Mouse (Mus musculus): ENCODE measurements around the gene Cd320.
A peak's percentile ranks its signal among the peaks of the same experiment; 100 is the strongest.
"Not testable (repeated sequence)": the region's sequence is repeated elsewhere in the genome, so short reads cannot be mapped to it uniquely, and the experiment has no call there.

Cd320 gene

DNA sequence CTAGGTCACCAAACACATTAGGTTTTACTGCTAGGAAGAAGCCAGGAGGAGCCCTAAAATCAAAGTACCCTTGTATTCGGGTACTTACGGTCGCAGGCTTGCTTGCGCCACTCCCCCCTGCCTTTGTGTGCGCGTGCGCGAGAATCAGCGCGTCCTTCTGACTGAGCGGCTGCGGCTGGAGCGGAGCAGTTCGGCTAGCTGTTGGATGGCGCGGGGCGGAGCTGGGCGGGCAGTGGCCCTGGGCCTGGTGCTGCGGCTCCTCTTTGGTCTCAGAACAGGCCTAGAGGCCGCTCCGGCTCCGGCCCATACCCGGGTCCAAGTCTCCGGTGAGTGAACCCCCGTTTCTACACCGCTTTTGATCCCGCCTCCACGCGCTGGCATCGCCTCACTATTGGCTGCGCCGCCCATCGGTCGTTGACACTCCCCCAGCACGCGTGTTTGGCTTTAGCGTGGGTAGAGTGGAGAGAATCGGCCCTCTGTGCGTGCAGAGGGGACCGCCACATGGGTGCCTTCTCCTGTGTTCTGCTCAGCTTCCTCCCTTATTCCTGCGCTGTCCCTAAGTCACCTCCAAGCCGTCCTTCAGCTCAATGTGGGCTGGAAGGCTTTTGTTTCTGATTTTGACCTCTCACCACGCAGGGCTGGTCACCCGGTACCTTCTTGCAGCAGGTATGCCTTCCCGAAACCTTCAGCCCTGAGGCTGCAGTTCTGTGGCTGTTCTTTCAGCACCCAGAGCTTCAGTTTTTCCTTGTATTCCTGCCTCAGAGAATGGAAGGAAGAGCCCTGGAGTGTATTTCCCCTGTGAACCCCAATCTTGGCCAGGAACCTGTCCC lies at the start of gene Cd320:
Gene Cd320, plus strand, starts transcription at position 126 of the 830 bp plus-strand sequence.
- peak; percentile 89 for DNase-seq (ENCODE audit: low spot score)

DNA sequence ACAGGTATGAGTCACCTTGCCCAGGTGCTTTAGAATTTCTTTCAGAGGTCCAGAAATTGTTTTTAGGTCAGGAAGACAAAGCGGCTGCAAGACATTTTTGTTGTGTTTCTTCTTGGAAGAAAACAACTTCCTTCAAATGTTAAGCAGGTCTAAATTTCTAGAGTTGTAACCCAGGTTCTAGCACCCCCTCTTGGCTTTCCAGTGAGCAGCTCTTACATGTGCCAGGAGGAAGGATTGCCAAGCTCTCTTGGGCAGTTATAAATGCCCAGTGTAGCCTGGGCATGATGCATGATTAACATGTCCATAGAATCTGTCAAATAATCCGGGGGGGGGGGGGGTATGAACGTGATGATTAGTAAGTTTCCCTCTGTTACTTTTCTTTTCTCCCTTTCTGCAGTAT lies 44.6 kb upstream of the Cd320 start:
- DNase-seq (ENCODE audit: low spot score) = no peak

DNA sequence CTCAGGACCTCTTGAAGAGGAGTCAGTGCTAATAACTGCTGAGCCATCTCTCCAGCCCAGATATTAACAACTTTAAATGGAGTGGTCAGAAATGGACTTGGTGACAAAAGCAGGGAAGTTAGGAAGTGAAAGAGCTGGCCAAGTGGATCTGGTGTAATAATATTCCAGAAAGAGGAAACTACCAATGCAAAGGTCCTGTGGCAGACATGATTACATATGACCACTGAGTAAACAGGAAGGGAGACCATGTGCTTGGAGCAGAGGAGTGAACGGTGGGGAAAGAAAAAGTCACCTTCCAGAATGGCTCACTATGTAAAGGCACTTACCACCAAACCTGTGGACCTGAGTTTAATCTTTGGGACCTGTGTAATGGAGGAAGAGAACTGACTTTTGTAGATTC lies 43.6 kb upstream of the Cd320 start:
- no peak for DNase-seq (ENCODE audit: low spot score)

DNA sequence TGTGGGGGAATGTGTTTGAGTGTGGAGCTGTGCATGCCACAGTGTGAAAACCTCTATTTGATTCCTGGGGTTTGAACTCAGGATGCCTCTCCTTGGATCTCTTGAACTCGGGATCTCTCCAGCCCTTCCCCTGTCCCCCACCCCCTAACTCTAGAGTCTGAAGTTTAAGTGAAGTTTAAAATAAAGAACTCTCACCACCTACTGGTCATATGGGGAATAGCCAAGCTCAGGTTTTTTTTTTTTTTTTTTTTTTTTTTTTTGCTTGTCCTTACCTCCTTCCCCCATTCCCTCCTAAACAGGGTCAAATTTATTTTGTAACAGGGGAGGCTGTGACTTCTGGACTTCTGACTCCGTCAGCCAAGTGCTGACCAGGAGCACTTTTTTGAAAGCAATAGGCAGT lies 40.7 kb upstream of the Cd320 start:
- DNase-seq (ENCODE audit: low spot score) = no peak

DNA sequence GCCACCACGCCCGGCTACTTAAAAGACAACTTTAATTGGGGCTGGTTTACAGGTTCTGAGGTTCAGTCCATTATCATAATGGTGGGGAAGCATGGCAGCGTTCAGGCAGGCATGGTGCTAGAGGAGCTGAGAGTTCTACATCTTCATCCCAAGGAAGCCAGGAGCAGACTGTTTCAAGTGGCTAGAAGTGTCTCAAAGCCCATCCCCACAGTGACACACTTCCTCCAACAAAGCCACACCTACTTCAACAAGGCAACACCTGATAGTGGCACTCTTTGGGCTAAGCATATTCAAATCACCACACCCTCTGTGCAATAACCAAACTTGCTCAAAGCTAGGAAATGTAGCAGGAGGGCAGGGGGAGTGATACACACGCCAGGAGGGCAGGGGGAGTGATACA lies 38.7 kb upstream of the Cd320 start:
- DNase-seq (ENCODE audit: low spot score) = no peak

DNA sequence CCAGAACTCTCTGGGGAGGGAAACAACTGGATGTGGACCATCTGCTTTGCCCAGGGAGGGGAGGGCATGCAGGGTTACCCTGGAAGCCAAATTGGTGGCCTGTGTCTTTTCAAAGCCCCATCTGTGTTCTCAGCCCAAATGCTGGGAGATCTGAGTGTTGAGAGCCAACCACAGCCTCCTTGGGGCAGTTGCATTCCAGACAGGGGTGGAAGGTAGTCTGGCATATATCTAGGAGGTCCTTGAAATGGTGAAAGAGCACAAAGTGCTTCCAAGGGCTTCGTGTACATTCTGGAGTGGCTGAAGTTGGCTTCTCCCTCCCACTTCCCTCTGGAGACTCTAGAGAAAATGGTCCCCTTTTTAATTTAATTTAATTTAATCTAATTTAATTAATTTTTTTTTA lies 38.1 kb upstream of the Cd320 start:
- DNase-seq (ENCODE audit: low spot score) = no peak

DNA sequence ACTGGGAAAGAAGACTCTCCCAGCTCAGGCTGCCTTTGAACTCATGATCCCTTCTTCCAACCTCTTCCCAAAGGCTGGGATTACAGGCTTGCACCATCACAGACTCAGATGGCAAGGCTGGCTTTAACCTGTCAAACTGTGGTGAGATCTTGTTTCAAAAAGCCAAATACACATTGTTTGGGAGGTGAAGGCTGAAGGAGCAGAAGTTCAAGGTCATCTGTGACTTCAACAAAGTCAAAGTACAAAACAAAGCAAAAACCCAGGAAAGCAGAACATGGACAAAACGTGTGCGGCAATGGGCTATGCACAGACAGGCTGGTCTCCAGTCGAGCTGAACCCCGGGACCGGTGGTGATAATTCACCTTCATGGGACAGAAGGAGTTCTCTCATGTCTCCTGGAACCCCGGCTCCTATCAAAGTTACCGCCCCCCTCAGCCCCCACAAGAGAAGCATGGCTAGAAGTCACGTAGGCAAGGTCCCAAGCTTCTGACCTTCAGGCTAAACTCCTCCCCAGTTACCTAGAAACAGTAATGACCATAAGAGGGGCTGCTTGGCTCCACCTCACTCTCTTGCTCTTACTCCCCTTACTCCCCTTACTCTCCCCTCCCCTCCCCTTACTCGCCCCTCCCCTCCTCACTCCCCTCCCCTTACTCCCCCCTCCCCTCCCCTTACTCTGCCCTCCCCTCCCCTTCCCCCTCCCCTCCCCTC lies 35.6 kb upstream of the Cd320 start:
- DNase-seq (ENCODE audit: low spot score) = no peak

DNA sequence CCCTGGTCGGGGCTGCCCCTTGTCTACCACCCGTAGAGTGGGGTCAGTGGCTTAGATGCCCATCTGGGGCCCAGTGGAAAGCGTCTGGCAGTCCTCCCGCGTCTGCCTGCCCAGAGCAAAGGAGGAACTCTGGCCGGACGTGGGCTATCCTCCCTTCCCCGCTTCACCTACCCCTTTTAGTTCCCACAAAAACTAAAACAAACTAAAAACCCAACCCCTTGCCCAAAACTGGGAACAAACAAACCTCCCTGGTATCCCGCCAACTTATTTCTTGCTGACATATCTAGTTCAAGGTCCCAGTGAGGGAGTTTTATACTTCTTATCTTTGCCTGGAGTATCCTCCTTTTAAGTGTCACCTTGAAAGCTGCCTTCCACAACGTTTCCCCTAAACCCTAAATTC lies 34.7 kb upstream of the Cd320 start:
- DNase-seq (ENCODE audit: low spot score) = no peak

DNA sequence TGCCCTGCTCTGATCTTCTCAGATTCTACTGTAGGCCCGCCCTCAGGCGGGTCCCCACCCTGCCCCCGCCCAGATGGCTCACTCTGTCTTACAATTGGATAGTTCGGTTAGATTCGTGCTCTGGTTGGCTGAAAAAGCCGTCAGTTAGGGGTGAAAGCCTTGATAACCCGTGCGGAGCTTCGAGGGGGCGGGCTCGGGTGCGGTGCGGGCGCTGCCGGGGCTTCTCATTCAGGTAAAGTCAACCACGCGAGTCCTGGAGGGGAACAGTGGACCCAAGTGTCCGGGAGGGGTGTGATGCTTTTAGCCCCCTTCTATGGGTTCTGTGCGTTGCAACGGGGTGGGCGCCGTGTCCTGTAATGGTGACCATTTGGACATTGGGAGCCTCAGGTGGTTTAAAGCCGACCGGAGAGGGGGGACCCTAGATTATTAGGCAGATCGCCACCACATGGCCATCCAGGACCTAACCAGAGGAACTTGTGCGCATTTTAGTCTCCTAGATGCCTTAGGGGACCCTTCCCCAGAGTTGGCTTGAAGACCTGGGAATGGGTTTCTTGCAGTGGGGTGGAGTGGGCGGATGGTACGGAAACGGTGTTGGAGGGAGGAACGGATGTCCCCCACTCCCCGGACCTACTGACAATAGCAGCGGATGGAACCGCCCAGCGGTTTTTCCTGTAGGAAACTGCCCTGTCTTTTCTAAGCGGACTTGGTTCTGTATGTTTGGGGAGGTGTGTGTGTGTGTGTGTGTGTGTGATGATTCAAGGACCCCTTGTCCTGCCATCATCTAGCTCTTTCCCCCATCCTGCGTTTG lies 32.4 kb upstream of the Cd320 start, which contains the start of gene Kank3:
Gene Kank3, plus strand, starts transcription at position 186 of the 808 bp plus-strand sequence.
- peak; percentile 86 for DNase-seq (ENCODE audit: low spot score)

DNA sequence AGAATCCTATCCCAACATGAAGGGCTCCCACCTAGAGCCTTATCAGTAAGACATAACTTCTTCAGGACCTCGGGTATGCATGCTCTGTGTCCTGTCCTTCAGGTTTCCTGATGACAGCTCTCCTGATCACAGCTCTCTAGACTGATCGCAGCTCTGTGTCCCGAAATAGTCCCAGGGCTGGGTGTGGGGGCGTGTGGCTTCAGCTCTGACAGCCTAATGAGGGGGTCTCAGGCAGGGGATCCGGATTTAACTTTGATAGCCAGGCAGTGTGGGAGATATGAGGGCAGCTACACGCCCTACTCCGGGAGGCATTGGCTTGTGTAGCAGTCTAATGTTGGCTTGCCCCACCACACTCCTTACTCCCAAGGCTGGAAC lies 31.8 kb upstream of the Cd320 start:
- no peak for DNase-seq (ENCODE audit: low spot score)

DNA sequence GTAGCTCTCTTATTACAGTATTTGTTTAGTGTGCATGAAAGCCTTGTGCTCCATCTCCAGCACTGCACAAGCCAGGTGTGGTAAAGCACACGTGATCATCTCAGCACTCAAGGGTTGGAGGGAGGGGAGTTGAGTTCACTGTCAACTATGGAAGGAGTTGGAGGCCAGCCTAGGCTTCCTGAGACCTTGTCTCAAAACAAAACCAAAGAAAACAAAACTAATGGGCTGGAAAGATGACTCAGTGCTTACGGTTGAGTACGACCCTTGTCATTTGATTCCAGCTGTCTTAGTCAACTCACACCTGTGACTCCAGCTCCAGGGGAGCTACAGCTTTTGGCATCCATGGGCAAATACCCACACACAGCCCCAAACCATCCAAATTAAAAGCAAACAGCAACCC lies 30.4 kb upstream of the Cd320 start:
- DNase-seq (ENCODE audit: low spot score) = no peak

DNA sequence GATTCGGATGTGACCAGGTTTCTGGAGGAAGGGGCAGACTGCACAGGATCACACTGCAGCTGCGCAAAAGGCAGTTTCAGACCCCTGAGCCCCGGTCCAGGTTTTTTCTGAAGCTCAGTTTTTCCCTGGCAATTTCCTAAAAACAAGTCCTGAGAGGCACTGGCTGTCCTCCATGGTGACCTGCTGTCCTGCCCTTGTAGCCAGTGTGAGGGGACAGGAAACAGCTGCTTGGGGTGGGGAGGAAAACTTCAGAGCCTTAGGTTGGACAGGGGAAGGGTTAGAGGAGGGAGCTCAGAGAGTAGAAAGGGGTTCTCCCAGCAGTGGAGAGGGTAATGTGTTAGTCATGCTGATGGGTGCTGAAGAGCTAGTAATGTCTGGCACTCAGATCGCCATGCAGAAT lies 29.9 kb upstream of the Cd320 start:
- no peak for DNase-seq (ENCODE audit: low spot score)

DNA sequence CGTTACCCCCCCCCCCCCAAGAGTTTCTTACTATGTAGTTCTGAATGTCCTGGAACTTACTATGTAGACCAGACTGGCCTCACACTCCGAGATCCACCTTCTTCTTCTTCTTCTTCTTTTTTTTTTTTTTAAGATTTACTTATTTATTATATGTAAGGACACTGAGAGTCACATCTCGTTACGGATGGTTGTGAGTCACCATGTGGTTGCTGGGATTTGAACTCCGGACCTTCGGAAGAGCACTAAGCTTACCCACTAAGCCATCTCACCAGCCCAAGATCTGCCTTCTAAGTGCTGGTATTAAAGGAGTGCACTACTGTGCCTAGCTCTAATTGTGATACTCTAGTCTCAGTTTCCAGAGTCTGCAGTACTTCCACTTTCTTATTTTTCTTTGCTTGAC lies 27.5 kb upstream of the Cd320 start:
- DNase-seq (ENCODE audit: low spot score) = no peak

DNA sequence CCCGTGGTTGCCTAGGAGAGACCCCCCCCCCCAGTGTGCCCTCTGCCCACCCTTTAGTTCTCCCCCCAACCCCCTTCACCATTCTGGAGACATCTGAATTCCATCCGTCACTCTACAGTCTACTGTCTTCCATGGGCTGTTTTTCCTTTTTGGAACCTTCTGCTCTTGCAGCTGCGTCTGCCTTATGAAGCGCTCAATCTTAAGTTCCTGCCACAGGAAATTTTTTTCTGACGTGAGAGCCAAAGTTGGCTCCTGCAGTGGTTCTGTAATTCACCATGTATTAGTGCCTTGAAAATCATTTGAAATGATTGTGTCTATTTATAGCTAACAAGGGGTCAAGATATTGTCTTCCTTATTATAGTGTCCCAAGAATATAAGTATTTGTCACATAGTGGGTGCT lies 26.3 kb upstream of the Cd320 start:
- DNase-seq (ENCODE audit: low spot score) = no peak

DNA sequence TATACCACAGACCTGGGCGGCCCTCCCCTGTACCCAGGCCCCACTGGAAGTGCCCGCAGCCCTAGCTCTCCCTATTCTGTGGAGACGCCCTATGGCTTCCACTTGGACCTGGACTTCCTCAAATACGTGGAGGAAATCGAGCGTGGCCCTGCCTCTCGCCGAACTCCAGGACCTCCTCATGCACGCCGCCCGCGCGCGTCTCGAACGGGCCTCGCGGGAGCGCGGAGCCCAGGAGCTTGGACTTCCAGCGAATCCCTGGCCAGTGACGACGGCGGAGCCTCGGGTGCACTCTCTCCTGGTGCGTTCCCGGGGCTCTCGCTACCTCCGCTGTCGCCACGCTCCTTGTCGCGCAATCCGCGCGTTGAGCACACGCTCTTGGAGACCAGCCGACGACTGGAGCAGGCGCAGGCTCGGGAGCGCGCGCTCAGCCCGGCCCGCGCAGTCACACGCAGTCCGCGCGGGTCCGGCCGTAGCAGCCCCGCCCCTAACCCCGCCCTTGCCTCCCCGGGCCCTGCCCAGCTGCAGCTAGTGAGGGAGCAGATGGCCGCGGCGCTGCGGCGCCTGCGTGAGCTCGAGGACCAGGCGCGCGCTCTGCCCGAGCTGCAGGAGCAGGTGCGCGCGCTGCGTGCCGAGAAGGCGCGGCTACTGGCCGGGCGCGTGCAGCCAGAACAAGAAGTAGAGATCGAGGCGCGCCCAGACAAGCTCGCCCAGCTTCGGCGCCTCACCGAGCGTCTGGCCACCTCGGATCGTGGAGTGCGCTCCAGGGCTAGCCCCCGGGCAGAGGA lies 25.5 kb upstream of the Cd320 start:
- peak; percentile 91 for DNase-seq (ENCODE audit: low spot score)

DNA sequence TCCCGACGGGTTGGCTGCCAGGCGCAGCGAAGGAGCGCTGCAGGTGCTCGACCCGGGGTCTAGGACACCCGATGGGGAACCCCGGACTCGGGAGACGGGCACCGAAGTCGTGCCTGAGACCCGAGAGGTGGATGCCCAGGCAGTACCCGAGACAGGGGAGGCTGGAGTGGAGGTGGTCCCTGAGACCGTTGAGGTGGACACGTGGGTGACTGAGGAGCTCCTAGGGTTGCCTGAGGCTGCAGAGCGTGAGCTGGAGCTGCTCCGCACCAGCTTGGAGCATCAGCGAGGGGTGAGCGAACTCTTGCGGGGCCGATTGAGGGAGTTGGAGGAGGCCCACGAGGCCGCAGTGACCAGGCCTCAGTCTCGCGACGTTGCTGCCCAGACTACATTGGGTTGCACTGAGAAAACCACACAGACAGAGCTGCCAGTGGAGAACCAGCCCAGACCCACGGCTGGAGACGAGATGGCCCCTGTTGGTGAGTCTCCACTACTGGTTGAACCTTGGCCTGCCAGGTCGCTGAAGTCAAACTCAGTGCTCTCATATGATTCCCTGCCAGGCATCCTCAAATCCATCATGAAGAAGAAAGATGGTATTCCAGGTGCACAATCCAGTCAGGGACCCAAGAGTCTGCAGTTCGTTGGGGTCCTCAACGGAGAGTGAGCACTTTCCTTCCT lies 24.8 kb upstream of the Cd320 start:
- no peak for DNase-seq (ENCODE audit: low spot score)

DNA sequence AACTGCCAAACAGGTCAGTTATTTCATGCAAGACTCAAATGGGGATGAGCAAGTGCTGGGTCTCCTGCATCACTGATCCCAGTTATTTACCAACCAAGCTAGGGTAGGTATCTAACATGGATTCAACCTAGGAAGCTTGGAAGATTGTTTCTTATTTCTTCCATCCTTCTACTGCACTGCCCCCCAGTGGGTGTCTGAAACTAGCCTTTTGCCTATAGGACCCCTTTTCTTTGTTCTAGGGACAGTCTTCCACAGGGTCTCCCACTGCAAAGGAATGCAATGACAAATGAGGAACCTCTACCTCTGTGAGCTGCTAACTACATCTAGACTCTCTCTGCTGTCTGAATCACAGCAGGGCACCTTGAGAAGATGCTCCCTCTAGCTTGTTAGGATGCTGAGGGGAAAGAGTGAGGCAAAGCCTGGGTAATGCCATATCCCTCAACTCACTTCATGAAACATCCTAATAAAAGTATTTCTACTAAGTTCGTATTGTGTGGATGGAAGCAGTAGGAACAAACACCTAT lies 20.4 kb upstream of the Cd320 start:
- DNase-seq (ENCODE audit: low spot score) = no peak

DNA sequence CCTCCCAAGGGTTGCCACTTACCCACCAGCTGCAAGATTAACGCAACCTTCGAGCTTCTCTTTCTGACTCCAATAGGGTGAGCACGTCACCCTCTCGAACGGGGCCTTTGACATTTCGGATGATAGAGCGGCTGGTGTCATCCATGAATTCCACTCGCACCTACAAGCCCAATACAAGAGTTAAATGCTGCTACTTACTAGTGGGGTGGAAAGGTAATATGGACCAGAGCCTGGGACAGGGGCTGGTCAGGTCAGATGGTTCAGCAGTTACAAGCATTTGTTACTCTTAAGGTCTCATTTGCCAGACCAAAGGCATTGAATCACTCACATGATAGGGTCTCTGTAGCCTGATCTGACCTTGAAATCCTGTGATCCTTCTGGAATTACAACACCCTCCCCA lies 19.7 kb upstream of the Cd320 start:
- DNase-seq (ENCODE audit: low spot score) = not testable (repeated sequence)

DNA sequence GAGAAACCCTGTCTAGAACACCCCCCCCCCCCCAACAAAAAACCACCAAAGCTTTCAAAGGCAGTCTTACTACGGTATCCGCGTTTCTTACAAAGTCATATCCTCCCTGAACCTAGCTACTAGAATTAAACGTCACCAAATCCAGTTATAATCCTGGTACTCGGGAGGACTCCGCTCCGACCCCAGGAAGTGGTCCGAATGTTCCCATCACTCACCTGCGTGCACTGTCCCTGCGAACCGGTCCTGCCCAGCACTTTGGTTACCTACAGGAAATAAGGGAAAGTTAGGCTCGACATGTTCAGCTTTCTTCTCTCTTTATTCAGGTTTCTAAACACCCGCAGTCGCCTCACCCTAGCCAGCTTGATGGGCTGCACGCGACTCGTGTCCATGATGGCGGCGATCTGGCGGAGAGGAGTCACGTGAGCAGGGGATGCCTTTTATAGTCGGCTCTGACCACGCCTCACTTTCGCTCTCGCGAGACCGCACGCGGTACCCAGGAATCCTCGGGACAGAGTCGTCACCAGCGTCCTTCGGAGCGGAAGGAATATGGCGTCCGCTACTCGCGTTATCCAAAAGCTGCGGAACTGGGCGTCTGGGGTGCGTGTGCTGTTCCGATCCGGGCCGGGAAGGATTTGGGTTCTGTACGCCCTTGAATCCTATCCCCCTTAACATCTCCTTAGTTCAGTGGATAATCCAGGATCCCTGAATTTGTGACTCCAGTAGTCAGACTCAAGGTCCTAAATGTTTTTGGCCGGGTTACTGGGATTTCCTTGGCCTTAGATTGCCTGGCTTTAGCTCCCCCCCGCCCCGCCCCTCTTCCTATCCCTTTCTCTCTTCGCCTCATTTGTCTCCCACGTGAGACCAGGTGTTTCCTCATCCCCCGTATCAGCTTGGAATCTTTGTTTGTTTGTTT lies 18.6 kb upstream of the Cd320 start, which contains the start of the genes Rps28 and Ndufa7:
Gene Rps28, minus strand, starts transcription at position 479 of the 913 bp plus-strand sequence.
Gene Ndufa7, plus strand, starts transcription at position 489 of the 913 bp plus-strand sequence.
- DNase-seq (ENCODE audit: low spot score) = peak; percentile 98

DNA sequence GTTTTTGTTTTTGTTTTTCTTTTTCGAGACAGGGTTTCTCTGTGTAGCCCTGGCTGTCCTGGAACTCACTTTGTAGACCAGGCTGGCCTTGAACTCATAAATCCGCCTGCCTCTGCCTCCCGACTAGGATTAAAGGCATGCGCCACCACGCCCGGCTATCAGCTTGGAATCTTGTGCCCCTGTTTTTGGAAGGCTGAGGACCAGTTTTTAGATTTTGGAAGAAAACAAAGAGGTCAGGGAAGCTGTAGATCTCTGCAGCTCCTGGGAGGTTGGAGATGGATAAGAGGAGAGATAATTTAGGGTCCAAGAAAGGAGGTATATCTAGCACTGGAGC lies 17.9 kb upstream of the Cd320 start:
- not testable (repeated sequence) for DNase-seq (ENCODE audit: low spot score)

Data from ovary, postnatal 36 days (tissue).